Mouse (Mus musculus) ES-Bruce4 (cell line): Measurements from ENCODE around the gene Kcnk1.

Experiments
- CTCF ChIP-seq: IDR thresholded peaks from one replicate; pipeline ENCODE4 v1.8.1; 2011; ENCODE audit warnings: low read depth, low read length
- POLR2A ChIP-seq: IDR thresholded peaks from one replicate; pipeline ENCODE4 v1.8.1; 2011; ENCODE audit warnings: low read length; ENCODE audit not compliant: insufficient read depth

GRCm38 (mm10) chr8:126075400-126075799 lies 80.4 kb downstream of the Kcnk1 start:
- TF ChIP-seq CTCF (peak; percentile 93), POLR2A (no peak)
